Mouse (Mus musculus): ENCODE measurements around the gene Mad2l1bp.

Mad2l1bp gene

DNA sequence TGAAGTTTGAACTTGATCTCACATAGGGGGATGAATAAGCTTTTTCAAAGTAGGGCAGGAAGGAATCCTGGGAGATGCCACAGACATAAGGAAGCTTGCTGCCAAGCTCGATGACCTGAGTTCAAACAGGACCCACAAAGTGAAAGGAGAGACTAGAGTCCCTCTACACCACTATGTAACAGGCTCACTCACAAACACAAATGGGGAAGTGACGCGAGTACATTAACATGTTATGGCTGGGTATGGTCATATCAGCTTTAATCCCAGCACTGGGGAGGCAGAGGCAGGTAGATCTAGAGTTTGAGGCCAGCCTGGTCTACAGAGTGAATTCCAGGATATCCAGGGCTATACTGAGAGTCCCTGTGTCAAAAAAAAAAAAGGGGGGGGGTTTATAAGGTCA is 983 bp upstream of the Mad2l1bp start:
- DNase-seq = no peak

DNA sequence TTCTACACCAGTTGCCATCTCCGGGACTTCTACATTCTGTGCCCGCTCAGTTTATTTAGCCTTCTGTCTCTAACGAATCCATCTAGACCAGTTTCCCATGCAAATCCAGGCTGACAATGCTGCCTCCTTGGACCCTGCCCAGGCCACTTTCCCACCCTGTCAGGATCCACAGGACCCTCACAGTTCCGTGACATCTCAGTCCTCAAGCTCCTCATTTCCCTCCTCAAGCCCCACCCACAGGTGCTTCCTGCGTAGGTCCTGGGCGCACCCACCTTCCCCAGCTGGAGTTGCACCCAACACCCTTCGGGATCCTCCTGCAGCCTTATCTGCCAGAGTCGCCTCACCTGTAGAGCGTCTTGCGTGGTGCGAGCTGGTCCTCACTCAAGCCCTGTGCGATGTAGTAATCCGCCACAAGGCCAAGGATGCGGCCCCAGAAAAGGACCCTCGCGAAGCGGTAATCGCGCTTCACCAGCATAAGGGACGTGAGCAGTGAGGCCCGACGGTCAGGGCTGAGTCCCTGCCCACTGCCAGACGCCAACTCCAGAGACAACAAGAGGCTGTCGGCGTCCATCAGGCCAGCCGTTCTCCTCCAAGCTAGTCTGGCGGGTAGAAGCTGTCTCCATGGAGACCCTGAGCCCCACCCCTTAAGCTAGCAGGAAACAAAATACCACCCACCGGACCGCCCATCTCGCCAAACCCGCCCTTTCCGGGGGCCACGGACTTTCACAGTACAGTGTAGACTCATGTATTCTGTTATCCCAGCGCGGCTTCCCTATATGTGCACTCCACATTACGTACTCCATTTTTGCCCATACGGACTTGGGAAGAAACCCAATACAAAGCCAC is 9.6 kb downstream of the Mad2l1bp start, which contains the start of gene Rsph9:
Rsph9 (minus strand) TSS at position 639 of the 846 bp plus-strand sequence.
- peak; percentile 96 for DNase-seq

DNA sequence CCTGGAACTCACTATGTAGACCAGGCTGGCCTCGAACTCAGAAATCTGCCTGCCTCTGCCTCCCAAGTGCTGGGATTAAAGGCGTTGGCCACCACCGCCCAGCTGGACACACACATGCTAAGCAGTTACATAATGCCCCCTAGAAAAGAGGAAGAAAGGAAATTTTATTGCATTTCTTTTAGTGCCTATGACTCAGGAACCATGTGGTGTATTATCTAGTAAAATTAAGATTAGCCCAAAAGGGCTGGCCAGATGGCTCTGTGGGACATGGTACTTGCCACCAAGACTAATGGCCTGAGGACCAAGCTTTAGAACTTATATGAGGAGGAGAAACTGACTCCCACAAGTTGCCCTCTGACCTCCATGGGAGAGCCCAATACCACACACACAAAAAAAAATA is 13.5 kb downstream of the Mad2l1bp start:
- no peak for DNase-seq

DNA sequence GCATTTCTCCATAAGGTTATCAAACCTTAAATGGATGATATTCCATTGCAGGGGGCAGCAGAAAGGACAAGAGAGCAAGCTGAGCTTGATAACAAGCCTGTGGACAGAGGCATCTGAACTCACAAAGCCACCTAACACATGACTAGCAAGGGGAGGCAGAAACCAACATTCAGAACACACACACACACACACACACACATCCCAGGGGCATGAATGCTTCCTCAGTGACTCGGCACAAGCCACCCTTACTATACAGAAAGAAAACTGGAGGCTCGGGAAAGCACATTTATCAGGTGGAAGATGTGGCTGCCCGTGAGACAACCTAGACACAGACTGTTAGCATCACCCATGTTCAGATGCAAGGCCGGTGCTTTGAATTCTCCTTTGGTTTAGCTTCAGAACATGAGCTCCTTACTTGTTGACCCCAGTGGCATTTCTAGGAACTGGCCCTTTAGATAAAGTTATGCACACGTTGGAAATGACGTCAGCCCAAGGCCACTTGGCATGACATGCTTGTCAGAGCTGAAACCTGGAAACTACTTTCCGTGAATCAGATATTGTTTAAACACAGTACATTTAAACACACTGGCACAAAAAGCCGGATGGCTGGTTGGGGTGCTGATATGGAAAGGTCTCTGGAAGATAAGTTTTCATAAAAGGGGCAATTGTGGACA is 14.7 kb downstream of the Mad2l1bp start:
- DNase-seq = peak; percentile 58

DNA sequence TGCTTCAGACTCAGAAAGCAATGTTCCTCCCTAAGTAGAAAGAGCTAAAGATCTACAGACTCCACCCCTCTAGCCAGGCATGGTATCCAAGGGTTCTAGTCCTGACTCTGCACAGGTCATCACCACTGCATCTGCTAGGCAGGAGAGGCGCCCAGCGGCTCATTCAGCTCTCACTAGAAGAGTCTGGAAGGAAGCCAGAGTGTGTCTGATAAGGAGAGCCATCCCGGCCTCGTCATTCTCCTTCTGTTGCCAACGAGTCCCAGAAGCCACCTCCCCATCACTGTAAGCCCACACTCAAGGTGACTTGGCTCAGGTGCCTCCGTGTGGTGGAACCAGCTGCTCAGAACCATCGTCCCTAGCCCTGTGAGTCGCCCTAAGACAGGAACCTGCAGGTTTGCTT is 20.5 kb downstream of the Mad2l1bp start:
- no peak for DNase-seq

DNA sequence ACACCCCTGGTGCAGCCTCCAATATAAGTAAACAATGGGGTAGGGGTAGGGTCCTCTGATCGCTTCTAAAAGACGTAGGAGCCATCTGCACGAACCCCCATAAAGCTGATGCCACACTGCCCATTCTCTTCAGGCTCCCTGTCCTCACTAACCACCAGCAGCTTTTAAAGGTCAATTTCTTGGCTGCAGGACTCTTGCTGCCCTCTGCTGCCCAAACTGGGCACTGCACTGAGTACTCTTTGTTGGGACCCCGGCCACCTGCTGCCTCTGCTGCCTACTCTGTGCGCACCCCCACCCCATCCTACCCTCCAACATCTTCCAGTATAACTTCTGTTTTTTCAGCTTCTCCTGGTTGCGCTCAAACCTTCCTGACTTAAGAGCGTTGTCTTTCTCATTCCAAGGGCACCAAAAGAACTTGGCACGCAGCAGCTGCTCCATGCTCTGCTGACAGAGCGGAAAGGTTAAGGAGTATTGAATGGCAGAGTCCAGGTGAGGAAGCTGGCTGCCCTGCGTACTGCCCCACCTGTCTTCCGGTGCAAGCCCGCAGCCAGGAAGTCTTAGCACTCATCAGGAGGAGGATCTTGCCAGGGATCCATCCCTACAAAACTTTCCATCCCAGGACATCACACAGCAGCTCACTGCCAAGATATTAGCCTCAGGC is 21.2 kb downstream of the Mad2l1bp start:
- DNase-seq = peak; percentile 86

DNA sequence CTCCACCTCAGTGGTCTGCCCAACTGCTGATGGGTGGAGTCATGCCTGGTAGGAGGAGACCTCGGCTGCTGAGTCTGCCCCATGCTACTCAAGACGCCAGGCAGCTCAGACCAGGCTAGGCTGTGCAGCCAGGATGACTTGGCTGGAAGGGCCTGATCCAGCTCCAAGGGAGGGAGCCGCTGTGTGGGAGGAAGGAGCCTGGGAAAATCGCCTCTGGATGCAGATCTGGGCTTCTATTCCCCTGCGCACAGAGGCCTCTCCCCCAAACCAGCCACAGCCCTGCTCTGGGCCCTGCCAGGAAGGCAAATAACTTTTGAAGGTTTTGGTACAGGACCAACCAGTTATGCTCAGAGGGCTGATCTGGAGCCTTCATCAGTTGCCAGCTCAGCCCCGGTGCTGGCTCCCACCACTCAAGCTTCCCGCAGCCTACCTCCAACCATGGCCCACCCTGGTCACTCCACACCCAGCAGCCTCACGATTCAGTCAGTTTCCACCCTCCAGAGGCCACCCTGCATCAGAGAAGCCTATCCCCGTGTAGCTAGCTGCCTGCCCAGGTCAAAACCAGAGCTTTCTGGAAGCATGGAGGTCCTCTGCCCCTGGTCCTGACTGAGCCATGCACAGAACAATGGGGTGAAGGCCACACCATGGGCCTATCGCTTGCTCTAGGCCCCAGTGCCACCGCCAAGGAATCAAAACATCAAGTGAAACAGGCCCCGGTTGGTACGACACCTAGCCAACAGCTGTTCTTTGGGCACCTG is 23.4 kb downstream of the Mad2l1bp start:
- peak; percentile 80 for DNase-seq

DNA sequence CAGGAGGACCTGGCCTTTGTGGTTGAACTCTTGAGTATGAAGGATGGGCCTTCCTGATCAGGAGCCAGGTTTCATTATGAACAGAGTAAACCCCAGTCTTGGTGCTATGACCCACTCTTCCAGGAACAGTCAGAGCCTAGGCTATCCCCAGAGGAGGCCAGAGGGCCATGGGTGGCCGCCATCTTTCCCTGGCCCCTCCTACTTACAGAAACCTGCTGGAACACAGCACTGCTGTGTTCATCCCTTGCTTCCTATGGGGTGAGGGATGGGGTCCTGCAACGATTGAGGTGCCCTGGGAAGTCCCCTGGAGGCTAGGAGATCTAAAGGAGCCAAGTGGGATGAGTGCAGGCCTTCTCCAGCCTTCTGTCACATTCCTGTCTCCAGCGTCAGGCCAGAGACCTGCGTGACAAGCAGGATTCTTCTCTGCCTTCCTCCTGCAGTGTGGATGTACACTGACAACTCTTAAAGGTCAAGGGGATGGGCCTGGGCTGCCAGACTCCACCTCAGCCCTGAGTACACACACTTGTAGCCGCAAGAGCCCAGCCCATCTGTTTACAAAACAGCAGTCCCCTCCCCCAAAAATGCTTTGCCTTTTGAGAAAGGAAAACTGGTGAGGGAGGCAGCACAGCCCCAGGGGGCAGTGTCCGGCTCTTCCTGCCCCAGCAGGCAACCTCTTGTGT is 25.4 kb downstream of the Mad2l1bp start:
- peak; percentile 46 for DNase-seq

DNA sequence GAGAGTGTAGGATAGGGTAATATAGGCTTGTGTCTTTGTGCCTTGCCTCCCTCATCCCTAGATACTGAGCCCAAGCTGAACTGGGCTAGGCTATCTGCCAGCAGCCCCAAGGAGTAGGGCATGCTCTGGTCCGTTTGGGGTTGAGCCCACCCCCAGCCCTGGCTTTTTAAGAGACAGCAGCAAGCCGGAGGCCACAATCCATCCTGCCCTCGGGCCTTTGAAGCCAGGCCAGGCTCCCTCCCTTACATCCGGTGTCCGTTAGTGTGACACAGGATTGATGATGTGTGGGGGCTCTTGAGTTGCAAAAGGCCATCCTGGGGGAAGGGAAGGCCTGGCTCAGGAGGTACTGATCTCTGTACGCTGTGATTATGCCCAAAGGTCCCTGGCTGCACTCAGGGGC is 26.7 kb downstream of the Mad2l1bp start:
- DNase-seq = peak; percentile 92

DNA sequence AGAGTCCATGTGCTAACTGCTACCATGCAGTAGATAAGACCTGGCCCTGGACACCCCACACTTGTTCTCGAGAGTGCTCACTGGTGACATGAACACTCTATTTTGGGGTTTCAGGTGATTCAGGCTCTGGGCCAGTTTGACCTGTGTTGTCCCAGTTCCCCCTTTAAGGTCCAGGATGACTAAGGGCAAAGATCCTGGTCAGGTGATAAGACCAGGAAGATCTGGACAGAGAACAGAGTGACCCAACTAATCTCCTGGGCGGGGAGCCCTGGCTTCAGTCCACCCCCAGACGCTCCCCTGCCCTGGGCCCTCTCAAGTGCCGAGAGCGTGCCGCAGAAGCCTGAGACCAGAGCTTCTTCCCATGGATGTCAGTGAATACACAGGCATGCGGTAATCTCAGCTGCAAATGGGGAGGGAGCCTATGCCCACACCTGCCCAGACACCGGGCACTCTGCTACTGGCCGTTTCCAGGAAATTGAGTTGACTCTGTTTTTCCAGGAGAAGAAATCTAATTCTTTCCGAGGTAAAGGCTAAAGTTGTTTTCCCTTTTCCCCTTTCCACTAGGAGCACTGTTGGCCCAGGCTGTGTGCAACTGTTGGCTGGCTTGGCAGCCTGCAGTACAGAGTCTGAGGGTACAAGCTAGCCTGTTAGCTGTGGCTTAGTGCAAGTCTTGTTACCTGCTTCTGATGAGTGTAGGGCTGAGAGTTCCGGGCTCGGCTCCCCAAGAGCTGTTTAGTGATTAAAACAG is 29.2 kb downstream of the Mad2l1bp start:
- DNase-seq = no peak

DNA sequence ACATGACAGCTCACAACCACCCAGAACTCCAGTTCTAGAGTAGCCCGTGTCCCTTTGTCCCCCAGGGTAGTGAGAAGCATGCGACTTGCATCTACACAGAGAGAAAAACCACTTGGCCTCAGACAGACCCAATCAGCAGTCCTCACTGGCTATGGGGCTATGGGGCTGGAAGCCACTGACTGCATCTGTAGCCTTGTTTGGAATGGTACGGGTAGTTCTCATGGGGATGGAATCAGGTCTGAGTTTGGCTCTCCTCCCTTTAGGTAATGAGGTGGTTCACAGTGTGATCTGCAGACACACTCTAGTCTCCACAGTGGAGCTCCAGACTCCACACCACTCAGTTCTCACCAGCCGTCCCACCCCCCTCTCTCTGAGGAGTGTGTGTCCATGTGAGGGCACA is 30.1 kb downstream of the Mad2l1bp start:
- DNase-seq = no peak

DNA sequence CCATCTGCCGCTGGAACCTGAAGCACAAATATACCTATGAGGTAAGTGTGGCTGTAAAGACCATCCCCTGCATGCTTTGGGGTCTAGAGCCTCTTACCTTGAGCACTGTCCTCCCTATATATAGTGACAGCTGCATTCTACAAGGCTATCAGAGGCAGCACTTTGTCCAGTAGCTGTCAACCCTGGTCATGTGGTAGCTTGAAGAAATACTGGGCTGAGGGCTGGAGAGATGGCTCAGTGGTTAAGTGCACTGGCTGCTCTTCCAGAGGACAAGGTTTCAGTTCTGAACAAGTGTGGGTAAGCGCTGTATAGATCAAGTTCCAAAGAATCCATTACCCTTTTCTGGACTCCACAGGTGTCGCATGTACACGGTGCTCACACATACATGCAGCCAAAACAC is 30.6 kb downstream of the Mad2l1bp start:
- DNase-seq = no peak

DNA sequence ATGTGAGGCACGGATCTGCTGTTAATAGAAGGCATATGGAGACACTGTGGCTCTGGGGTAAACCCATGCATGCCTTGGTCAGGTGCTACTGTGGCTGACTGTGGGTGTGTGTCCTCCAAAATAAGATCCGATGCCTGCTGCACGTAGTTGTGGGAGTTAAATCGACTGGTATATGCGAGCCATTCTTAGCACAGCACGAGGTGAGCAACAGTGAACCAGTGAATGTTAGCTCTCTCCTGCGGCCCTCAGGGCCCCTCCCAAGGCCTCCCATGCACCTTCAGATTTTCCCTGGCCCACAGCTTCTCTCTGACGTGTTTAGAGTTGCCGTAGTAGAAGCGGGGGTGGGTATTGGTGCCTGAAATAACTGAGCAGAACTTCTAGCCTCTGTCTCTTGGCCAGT is 33.7 kb downstream of the Mad2l1bp start:
- DNase-seq = no peak

DNA sequence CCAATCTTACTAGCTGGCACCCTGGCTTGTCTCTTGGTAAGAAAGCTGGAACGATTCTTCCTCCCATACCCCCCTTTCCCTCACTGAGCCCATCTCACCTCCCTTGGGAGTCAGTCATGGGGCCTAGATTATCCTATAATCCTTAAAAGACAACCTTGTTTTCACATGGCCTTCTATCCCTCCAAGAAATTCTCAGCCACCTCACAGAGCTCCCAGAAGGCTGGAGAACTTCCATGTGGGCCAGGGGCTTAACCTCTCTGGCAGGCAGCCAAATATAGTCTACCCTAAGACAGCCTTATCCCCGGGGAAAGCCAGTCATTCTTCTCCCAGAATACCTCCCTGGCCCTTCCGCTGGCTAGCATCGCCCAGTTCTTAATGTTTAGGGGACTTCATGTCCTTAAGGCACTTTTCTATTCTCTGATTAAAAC is 34.9 kb downstream of the Mad2l1bp start:
- DNase-seq = no peak

DNA sequence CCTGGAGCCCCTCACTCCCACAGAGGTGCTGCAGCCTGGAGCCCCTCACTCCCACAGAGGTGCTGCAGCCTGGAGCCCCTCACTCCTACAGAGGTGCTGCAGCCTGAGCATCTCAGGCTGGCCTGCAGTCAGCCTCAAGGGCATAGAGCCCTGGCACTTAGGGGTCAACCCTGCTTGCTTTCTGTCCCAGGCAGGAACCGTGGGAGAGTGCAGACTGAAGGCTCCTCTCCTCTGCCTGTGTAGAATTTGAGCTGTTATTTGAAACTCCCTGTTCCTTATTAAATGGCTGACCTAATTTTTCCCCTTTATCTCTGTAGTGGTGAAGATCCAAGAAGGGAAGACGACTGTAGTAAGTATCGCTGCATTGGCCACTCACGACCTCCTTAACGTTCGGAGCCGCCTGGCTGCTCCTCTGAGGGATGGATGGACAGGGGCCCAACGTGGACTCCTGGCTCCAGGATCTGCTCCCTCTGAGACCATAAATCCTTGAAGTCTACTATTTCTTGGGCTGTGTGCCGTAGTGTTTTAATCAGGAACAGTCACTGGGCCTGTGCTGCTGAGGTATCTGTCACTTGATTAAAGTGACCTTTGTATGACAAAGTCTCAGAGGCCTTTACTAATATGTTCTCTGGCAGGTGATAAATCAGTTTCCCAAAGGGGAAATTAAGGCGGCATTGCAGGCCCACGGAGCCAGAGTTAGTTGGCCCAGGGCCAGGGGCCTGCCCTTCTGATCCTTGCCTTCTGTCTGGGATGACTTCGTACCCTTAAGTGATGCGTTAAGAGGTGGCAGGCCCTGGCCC is 35.5 kb downstream of the Mad2l1bp start:
- DNase-seq = no peak

DNA sequence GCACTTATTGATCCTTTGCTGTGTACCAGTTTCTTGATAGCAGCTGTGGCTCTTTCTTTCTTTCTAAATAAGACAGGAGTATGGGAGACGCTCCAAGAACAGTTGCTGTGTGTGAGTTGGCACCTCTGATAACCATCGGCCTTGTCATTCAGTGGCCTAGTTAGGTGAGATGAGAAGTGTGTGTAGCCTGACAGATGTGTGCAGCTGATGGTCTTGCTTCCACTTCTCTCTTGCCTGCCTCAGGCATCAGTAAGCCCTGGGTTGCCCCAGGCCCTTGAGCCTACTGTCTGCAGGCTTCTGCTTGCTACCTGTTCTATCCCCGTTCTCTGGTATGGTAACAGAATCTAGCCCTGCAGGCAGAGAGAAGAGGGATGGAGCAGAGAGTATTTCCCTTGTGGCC is 36.5 kb downstream of the Mad2l1bp start:
- DNase-seq = peak; percentile 50

DNA sequence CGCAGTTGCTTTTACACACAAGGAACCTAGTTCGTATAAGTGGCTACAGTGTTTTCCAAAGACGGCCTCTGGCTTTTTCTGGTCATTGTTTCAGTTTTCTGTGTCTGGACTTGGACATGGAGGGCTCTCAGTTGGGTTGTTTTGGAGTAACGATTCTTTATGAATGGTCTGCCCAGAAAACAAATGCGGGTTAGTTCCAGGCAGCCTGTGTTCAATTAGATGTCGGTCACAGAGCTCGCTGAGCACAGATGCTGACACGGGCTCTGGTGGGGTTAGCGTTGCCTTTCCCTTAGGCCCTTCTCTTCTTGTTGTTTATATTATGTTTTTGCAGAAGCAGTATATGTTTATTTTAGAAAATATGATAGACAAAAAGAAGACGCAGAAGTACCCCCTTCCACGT is 37.2 kb downstream of the Mad2l1bp start:
- DNase-seq = no peak

DNA sequence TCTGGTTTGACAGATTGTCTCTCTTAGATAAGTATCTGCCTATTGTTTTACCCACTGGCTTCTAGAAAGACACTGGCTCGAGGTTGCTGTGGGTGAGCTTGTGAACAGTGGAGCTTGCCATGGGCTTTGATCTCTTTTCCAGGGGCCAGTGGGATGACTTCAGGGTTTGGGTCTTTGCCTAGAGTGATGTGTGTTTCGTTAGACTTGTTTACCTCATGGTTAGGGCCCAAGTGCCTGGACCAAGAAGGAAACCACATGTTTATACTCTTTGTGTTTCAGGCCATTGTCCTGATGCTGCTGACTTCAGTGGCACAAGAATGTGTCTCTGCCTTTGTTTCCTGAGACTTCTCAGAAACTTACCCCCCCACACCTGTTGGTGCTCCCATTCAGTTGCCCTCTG is 37.9 kb downstream of the Mad2l1bp start:
- peak; percentile 82 for DNase-seq

DNA sequence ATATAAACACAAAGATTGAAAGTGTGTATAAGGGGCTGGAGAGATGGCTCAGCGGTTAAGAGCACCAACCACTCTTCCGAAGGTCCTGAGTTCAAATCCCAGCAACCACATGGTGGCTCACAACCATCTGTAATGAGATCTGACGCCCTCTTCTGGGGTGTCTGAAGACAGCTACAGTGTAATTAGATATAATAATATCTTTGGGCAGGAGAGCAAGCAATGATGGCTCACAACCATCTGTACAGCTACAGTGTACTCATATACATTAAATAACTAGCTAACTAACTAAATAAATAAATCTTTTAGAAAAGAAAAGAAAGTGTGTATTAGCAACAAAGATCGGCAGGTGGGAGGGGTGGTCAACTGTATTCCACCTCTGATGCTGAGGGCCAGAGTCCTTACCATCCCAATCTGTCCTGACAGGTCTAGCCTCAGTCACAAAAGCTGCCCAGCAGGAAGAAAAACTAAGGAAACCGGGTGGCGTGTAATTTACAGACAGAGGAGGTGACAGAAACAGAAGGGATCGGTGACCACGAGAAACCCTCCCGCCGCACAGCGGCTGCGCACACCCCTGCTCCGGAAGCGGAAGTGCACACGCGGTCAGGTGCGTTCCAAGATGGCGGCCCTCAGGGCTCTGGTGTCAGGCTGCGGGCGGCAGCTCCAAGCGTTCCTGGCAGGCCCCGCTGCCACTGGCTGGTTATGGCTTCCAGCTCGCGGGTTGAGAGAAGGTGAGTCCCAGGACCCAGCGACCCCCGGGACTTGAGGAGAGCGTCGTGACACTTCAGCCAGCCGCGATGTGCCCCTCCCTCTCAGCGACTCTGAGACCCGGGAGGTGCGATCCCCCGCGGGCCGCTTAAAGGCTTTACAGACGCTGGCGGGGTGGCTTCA is 42.7 kb downstream of the Mad2l1bp start, which contains the start of gene Mrps18a:
Mrps18a (plus strand) TSS at position 585 of the 888 bp plus-strand sequence.
- peak; percentile 90 for DNase-seq

DNA sequence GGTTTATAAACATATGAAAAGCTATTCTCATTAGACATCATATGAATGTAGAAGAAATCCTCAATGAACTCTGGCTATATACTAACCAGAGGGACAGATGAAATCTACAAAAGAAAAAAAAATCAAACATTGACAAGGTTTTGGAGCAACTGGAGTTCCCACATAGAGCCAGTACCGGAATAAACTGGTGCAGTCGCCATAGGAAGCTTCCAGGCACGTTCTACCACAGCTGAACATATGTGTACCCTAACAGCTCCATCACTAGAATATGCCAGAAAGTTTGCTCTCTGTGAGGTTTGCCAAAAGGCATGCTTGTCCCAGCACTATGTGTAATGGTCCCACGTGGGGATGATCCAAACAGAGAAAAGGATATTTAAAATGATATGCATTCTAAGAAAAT is 45.1 kb downstream of the Mad2l1bp start:
- no peak for DNase-seq

Measured in lung, postnatal 10 days (tissue).